Mouse (Mus musculus) midbrain, postnatal 0 days (tissue): Measurements from ENCODE around the gene Pcyt2. TPM values are rescaled to one million over a fixed set of nuclear protein-coding genes. Genes with fewer than 3 reads are reported as not detected.
A peak's percentile ranks its signal among the peaks of the same experiment; 100 is the strongest.

Experiments
- ATAC-seq: fragments of 200-750 bp; cut with Nextera tagmentation; 2 replicates; pipeline ENCODE4 v1.8.0; 2017; ENCODE audit warnings: moderate number of reproducible peaks, mild to moderate bottlenecking, moderate TSS enrichment, moderate library complexity; ENCODE audit not compliant: low FRiP score
- DNase-seq: peaks from one replicate; pipeline ENCODE4 v3.0.0-alpha.2; 2015; ENCODE audit warnings: low spot score
- H3K27ac ChIP-seq: fragments of 300-500 bp; sonication (generic); 2 replicates; pipeline ENCODE4 v1.5.1; 2014; ENCODE audit warnings: low read depth, mild to moderate bottlenecking, low read length, mixed read lengths
- H3K27me3 ChIP-seq: fragments of 300-500 bp; sonication (generic); 2 replicates; pipeline ENCODE4 v1.6.1; 2014; ENCODE audit warnings: low read length, control low read depth, mixed read lengths; ENCODE audit not compliant: insufficient read depth
- H3K36me3 ChIP-seq: fragments of 300-500 bp; sonication (generic); 2 replicates; pipeline ENCODE4 v1.6.1; 2014; ENCODE audit warnings: low read length, control low read depth, mixed read lengths; ENCODE audit not compliant: insufficient read depth
- H3K4me1 ChIP-seq: fragments of 300-500 bp; sonication (generic); 2 replicates; pipeline ENCODE4 v1.6.1; 2014; ENCODE audit warnings: mild to moderate bottlenecking, control low read depth, antibody characterized with exemption, low read length, mixed read lengths; ENCODE audit not compliant: insufficient read depth
- H3K4me2 ChIP-seq: fragments of 300-500 bp; sonication (generic); 2 replicates; pipeline ENCODE4 v1.6.1; 2014; ENCODE audit warnings: low read depth, mild to moderate bottlenecking, low read length, mixed read lengths; ENCODE audit not compliant: poor library complexity, severe bottlenecking
- H3K4me3 ChIP-seq: fragments of 300-500 bp; sonication (generic); 2 replicates; pipeline ENCODE4 v1.5.1; 2014; ENCODE audit warnings: low read depth, mild to moderate bottlenecking, low read length, moderate library complexity
- H3K9ac ChIP-seq: fragments of 300-500 bp; sonication (generic); replicated peaks from 2 replicates; pipeline ENCODE4 v1.6.1; 2014; ENCODE audit warnings: mild to moderate bottlenecking, low read length, moderate library complexity, mixed read lengths; ENCODE audit not compliant: poor library complexity, severe bottlenecking
- H3K9me3 ChIP-seq: fragments of 300-500 bp; sonication (generic); 2 replicates; pipeline ENCODE4 v1.6.1; 2016; ENCODE audit warnings: low read length, control low read depth
- CTCF ChIP-seq: IDR thresholded peaks from 2 replicates; pipeline ENCODE4 v1.5.1; 2016; ENCODE audit warnings: antibody characterized with exemption, mild to moderate bottlenecking
- WGBS: fragments of 180-500 bp; shearing (Covaris S2); extraction: QIAGEN DNeasy Blood & Tissue Kit; methylation state at CpG from one replicate; pipeline ENCODE4 v1.1.7; 2014; 5-methylcytosine and 5-hydroxymethylcytosine counted together
- microRNA-seq: library from miRNA; unstranded; fragments of <30 nt; microRNA quantifications from one replicate; pipeline ENCODE4, GENCODE M21; 2016; ENCODE audit warnings: borderline number of aligned reads
- polyA plus RNA-seq: library from polyadenylated mRNA; unstranded; fragments of >200 nt; fragmentation: Nextera tagmentation; extraction: Ambion mirVana; gene quantifications from 2 replicates; pipeline ENCODE4 v1.2.1, GENCODE M21; 2015
- total RNA-seq: library from RNA; depleted of rRNA; stranded (reverse); fragments of >200 nt; gene quantifications from 2 replicates; pipeline ENCODE4 v1.2.3, GENCODE M21; 2014; rRNA removed

The Pcyt2 gene
- total and polyA plus RNA-seq, 2 experiments from 2014 or later: 129 to 137 TPM

GRCm38 (mm10) chr11:120571754-120572416 lies 45.9 kb downstream of the Pcyt2 start:
- TF ChIP-seq CTCF: no peak
- Histone ChIP-seq H3K4me2 (peak overlapping the region; percentile 62), H3K4me3 (peak overlapping the region; percentile 96), H3K9ac (peak overlapping the region; percentile 86), H3K27me3 (no peaks in the 10 kb centered on the region), H3K9me3 (no peaks in the 10 kb centered on the region), H3K27ac (peak overlapping the region; percentile 77; the same call in 1 of the 2 replicates), H3K4me1 (peaks cover 6% of the 10 kb centered on the region), H3K36me3 (peaks cover 28% of the 10 kb centered on the region)
- no peak for DNase-seq
- no peak for ATAC-seq
- 13% methylated on average over 11 of the region's 11 CpGs for WGBS

GRCm38 (mm10) chr11:120571122-120571521 lies 46.6 kb downstream of the Pcyt2 start:
- WGBS: 84% methylated on average over 3 of the region's 3 CpGs
- peaks cover 32% of the 10 kb centered on the region for H3K36me3 ChIP-seq
- H3K27me3 ChIP-seq: no peaks in the 10 kb centered on the region
- no peak overlapping the region for H3K27ac ChIP-seq
- no peak for TF ChIP-seq CTCF
- H3K9me3 ChIP-seq: no peaks in the 10 kb centered on the region
- H3K9ac ChIP-seq: no peak overlapping the region
- peaks cover 6% of the 10 kb centered on the region for H3K4me1 ChIP-seq
- DNase-seq (no peak), ATAC-seq (no peak)
- H3K4me3 ChIP-seq: peak overlapping the region; percentile 96; the same call in 1 of the 2 replicates
- 0 out of 2 replicates have a peak overlapping the region, but pooled peaks have one; percentile 62 for H3K4me2 ChIP-seq

- TF ChIP-seq CTCF: no peak
- Histone ChIP-seq H3K4me3 (no peak overlapping the region), H3K9ac (no peak overlapping the region), H3K27me3 (no peaks in the 10 kb centered on the region), H3K27ac (no peak overlapping the region), H3K9me3 (no peaks in the 10 kb centered on the region), H3K36me3 (peaks cover 56% of the 10 kb centered on the region), H3K4me1 (peaks cover 6% of the 10 kb centered on the region), H3K4me2 (no peak overlapping the region)
- DNase-seq (no peak), ATAC-seq (no peak)
- 94% methylated on average over 6 of the region's 6 CpGs for WGBS
Observed at GRCm38 (mm10) chr11:120568324-120568723, 49.4 kb downstream of the Pcyt2 start.

- Histone ChIP-seq H3K4me2 (no peak overlapping the region), H3K27me3 (no peaks in the 10 kb centered on the region), H3K9me3 (no peaks in the 10 kb centered on the region), H3K36me3 (peaks cover 79% of the 10 kb centered on the region), H3K4me1 (no peaks in the 10 kb centered on the region), H3K27ac (no peak overlapping the region), H3K4me3 (no peak overlapping the region), H3K9ac (no peak overlapping the region)
- ATAC-seq (no peak), DNase-seq (no peak)
- 86% methylated on average over 9 of the region's 9 CpGs for WGBS
- TF ChIP-seq CTCF: no peak
Observed at GRCm38 (mm10) chr11:120565114-120565513, 52.6 kb downstream of the Pcyt2 start.

- H3K27ac ChIP-seq: no peak overlapping the region
- no peak for ATAC-seq
- H3K9ac ChIP-seq: no peak overlapping the region
- no peak overlapping the region for H3K4me3 ChIP-seq
- no peak for TF ChIP-seq CTCF
- H3K9me3 ChIP-seq: no peaks in the 10 kb centered on the region
- no peak overlapping the region for H3K4me2 ChIP-seq
- peaks cover 81% of the 10 kb centered on the region for H3K36me3 ChIP-seq
- H3K4me1 ChIP-seq: no peaks in the 10 kb centered on the region
- H3K27me3 ChIP-seq: no peaks in the 10 kb centered on the region
- DNase-seq: no peak
- 96% methylated on average over 13 of the region's 13 CpGs for WGBS
Observed at GRCm38 (mm10) chr11:120562949-120563348, 54.8 kb downstream of the Pcyt2 start.

GRCm38 (mm10) chr11:120560952-120561728 lies 56.6 kb downstream of the Pcyt2 start:
- no peak for DNase-seq
- peaks cover 65% of the 10 kb centered on the region for H3K36me3 ChIP-seq
- no peaks in the 10 kb centered on the region for H3K4me1 ChIP-seq
- H3K9me3 ChIP-seq: no peaks in the 10 kb centered on the region
- H3K4me3 ChIP-seq: no peak overlapping the region
- WGBS: 95% methylated on average over 13 of the region's 13 CpGs
- no peak for TF ChIP-seq CTCF
- no peak for ATAC-seq
- no peak overlapping the region for H3K4me2 ChIP-seq
- no peaks in the 10 kb centered on the region for H3K27me3 ChIP-seq
- H3K27ac ChIP-seq: no peak overlapping the region
- no peak overlapping the region for H3K9ac ChIP-seq

Small RNA genes lying within 50 kb of the gene (microRNA-seq; reads per million reads assigned to microRNA genes)
- gene Mir6936: not detected

Other genes with a start within 250 kb of the Pcyt2 start
Only the 30 nearest of the 33 such genes appear.
- 0.11 TPM in 1 of 2 replicates, not detected in the other for gene Tspan10, start 175.3 kb downstream of the Pcyt2 start, total RNA-seq
- not detected in 2 replicates for gene Tspan10, start 175.3 kb downstream of the Pcyt2 start, polyA plus RNA-seq
- gene Pde6g, start 164.4 kb downstream of the Pcyt2 start, total RNA-seq: not detected in 2 replicates
- 0.37 TPM in 1 of 2 replicates, not detected in the other for gene Pde6g, start 164.4 kb downstream of the Pcyt2 start, polyA plus RNA-seq
- 7.9 and 9.7 TPM in 2 replicates for gene Oxld1, start 159.9 kb downstream of the Pcyt2 start, total RNA-seq
- 11.4 and 11.5 TPM in 2 replicates for gene Oxld1, start 159.9 kb downstream of the Pcyt2 start, polyA plus RNA-seq
- 14.8 and 18.2 TPM in 2 replicates for gene Ccdc137, start 159.8 kb downstream of the Pcyt2 start, total RNA-seq
- gene Ccdc137, start 159.8 kb downstream of the Pcyt2 start, polyA plus RNA-seq: 17.0 and 19.8 TPM in 2 replicates
- 62.8 and 72.6 TPM in 2 replicates for gene Arl16, start 150.3 kb downstream of the Pcyt2 start, total RNA-seq
- 65.7 and 73.0 TPM in 2 replicates for gene Arl16, start 150.3 kb downstream of the Pcyt2 start, polyA plus RNA-seq
- gene Mrpl12, start 133.3 kb downstream of the Pcyt2 start, total RNA-seq: 39.2 and 42.7 TPM in 2 replicates
- gene Mrpl12, start 133.3 kb downstream of the Pcyt2 start, polyA plus RNA-seq: 147 TPM in 2 replicates
- 28.4 and 30.1 TPM in 2 replicates for gene Slc25a10, start 126.1 kb downstream of the Pcyt2 start, total RNA-seq
- gene Slc25a10, start 126.1 kb downstream of the Pcyt2 start, polyA plus RNA-seq: 19.8 and 21.4 TPM in 2 replicates
- 0.60 TPM in 1 of 2 replicates, not detected in the other for gene Gcgr, start 87.2 kb downstream of the Pcyt2 start, total RNA-seq
- gene Gcgr, start 87.2 kb downstream of the Pcyt2 start, polyA plus RNA-seq: 0.17 and 0.21 TPM in 2 replicates
- gene Mcrip1, start 68.2 kb downstream of the Pcyt2 start, total RNA-seq: 132 and 138 TPM in 2 replicates
- gene Mcrip1, start 68.2 kb downstream of the Pcyt2 start, polyA plus RNA-seq: 243 and 270 TPM in 2 replicates
- gene Ppp1r27, start 66.8 kb downstream of the Pcyt2 start, total RNA-seq: not detected in 2 replicates
- gene Ppp1r27, start 66.8 kb downstream of the Pcyt2 start, polyA plus RNA-seq: not detected in 2 replicates
- 161 and 165 TPM in 2 replicates for gene P4hb, start 44.7 kb downstream of the Pcyt2 start, total RNA-seq
- gene P4hb, start 44.7 kb downstream of the Pcyt2 start, polyA plus RNA-seq: 191 and 209 TPM in 2 replicates
- 233 and 286 TPM in 2 replicates for gene Arhgdia, start 36.3 kb downstream of the Pcyt2 start, total RNA-seq
- 390 and 417 TPM in 2 replicates for gene Arhgdia, start 36.3 kb downstream of the Pcyt2 start, polyA plus RNA-seq
- 70.8 and 86.9 TPM in 2 replicates for gene Alyref, start 19.6 kb downstream of the Pcyt2 start, total RNA-seq
- gene Alyref, start 19.6 kb downstream of the Pcyt2 start, polyA plus RNA-seq: 130 and 145 TPM in 2 replicates
- gene Anapc11, start 19.5 kb downstream of the Pcyt2 start, total RNA-seq: 41.1 and 58.4 TPM in 2 replicates
- gene Anapc11, start 19.5 kb downstream of the Pcyt2 start, polyA plus RNA-seq: 193 and 203 TPM in 2 replicates
- not detected in 2 replicates for gene Npb, start 9.5 kb downstream of the Pcyt2 start, total RNA-seq
- 1.3 TPM in 2 replicates for gene Npb, start 9.5 kb downstream of the Pcyt2 start, polyA plus RNA-seq
- gene Sirt7, start 7.3 kb upstream of the Pcyt2 start, total RNA-seq: 31.3 and 39.7 TPM in 2 replicates
- 34.7 and 36.0 TPM in 2 replicates for gene Sirt7, start 7.3 kb upstream of the Pcyt2 start, polyA plus RNA-seq
- gene Mafg, start 15.7 kb upstream of the Pcyt2 start, total RNA-seq: 42.1 and 46.5 TPM in 2 replicates
- 40.8 and 41.7 TPM in 2 replicates for gene Mafg, start 15.7 kb upstream of the Pcyt2 start, polyA plus RNA-seq
- gene Pycr1, start 25.8 kb upstream of the Pcyt2 start, total RNA-seq: 8.6 and 10.8 TPM in 2 replicates
- 10.4 and 11.7 TPM in 2 replicates for gene Pycr1, start 25.8 kb upstream of the Pcyt2 start, polyA plus RNA-seq
- gene Myadml2, start 30.2 kb upstream of the Pcyt2 start, total RNA-seq: 1.5 and 1.6 TPM in 2 replicates
- gene Myadml2, start 30.2 kb upstream of the Pcyt2 start, polyA plus RNA-seq: 1.4 and 1.7 TPM in 2 replicates
- gene Notum, start 43.2 kb upstream of the Pcyt2 start, total RNA-seq: 5.5 and 10.5 TPM in 2 replicates
- 3.1 and 3.6 TPM in 2 replicates for gene Notum, start 43.2 kb upstream of the Pcyt2 start, polyA plus RNA-seq
- 106 and 113 TPM in 2 replicates for gene Aspscr1, start 55.0 kb upstream of the Pcyt2 start, total RNA-seq
- 143 and 153 TPM in 2 replicates for gene Aspscr1, start 55.0 kb upstream of the Pcyt2 start, polyA plus RNA-seq
- 70.8 and 76.0 TPM in 2 replicates for gene Cenpx, start 95.8 kb upstream of the Pcyt2 start, total RNA-seq
- gene Cenpx, start 95.8 kb upstream of the Pcyt2 start, polyA plus RNA-seq: 94.5 and 94.6 TPM in 2 replicates
- 44.8 and 47.8 TPM in 2 replicates for gene Lrrc45, start 96.0 kb upstream of the Pcyt2 start, total RNA-seq
- gene Lrrc45, start 96.0 kb upstream of the Pcyt2 start, polyA plus RNA-seq: 46.8 and 51.0 TPM in 2 replicates
- 766 and 788 TPM in 2 replicates for gene Rac3, start 103.5 kb upstream of the Pcyt2 start, total RNA-seq
- gene Rac3, start 103.5 kb upstream of the Pcyt2 start, polyA plus RNA-seq: 808 and 853 TPM in 2 replicates
- 6.9 and 11.2 TPM in 2 replicates for gene Dcxr, start 109.3 kb upstream of the Pcyt2 start, total RNA-seq
- gene Dcxr, start 109.3 kb upstream of the Pcyt2 start, polyA plus RNA-seq: 9.9 and 12.3 TPM in 2 replicates
- 3.6 and 5.2 TPM in 2 replicates for gene Cbr2, start 114.2 kb upstream of the Pcyt2 start, total RNA-seq
- 4.0 and 4.4 TPM in 2 replicates for gene Cbr2, start 114.2 kb upstream of the Pcyt2 start, polyA plus RNA-seq
- gene Hmga1b, start 144.9 kb upstream of the Pcyt2 start, total RNA-seq: 0.93 and 1.0 TPM in 2 replicates
- gene Hmga1b, start 144.9 kb upstream of the Pcyt2 start, polyA plus RNA-seq: 2.7 TPM in 2 replicates
- 86.5 and 106 TPM in 2 replicates for gene Rfng, start 166.3 kb upstream of the Pcyt2 start, total RNA-seq
- 130 and 138 TPM in 2 replicates for gene Rfng, start 166.3 kb upstream of the Pcyt2 start, polyA plus RNA-seq
- 252 and 262 TPM in 2 replicates for gene Gps1, start 166.3 kb upstream of the Pcyt2 start, total RNA-seq
- 233 and 253 TPM in 2 replicates for gene Gps1, start 166.3 kb upstream of the Pcyt2 start, polyA plus RNA-seq
- gene Dus1l, start 178.5 kb upstream of the Pcyt2 start, total RNA-seq: 46.4 and 52.3 TPM in 2 replicates
- 38.4 and 41.6 TPM in 2 replicates for gene Dus1l, start 178.5 kb upstream of the Pcyt2 start, polyA plus RNA-seq